Mouse (Mus musculus) heart, adult 9 months (tissue): ENCODE data around the gene Nmnat3.
"Not testable (repeated sequence)": the region's sequence is repeated elsewhere in the genome, so short reads cannot be mapped to it uniquely, and the experiment has no call there.

Experiments used
- DNase-seq, 2 experiments: peaks; one replicate each; pipeline ENCODE4 v3.0.0; 2022; ENCODE audit warnings: low spot score in 2 of 2

Nmnat3 gene

DNA sequence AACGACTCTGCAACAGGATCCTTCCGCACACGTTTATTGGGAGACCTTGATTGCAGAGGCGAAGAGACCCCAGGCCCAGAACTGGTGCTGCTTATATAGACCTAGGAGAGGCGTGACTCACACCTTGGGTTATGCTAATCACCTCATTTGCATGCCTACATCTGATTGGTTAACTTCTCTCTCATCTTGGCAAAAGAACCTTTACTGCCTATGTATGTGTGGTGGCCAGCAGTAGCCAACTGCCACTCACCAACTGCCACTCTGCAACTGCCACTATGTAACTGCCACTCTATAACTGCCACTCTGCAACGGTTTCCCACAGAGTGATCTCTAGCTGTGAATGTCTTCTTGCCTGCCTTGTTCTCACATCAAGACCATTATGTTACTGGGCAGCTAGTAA, at the start of gene Nmnat3:
Nmnat3 (plus strand) TSS at position 301 of the 400 bp plus-strand sequence.
- DNase-seq: not testable (repeated sequence)

GRCm38 (mm10) chr9:98243481-98243880, 43.8 kb upstream of the Nmnat3 start:
- DNase-seq: no peak

- DNase-seq: no peak
Observed at GRCm38 (mm10) chr9:98244223-98244622, 43.0 kb upstream of the Nmnat3 start.

DNA sequence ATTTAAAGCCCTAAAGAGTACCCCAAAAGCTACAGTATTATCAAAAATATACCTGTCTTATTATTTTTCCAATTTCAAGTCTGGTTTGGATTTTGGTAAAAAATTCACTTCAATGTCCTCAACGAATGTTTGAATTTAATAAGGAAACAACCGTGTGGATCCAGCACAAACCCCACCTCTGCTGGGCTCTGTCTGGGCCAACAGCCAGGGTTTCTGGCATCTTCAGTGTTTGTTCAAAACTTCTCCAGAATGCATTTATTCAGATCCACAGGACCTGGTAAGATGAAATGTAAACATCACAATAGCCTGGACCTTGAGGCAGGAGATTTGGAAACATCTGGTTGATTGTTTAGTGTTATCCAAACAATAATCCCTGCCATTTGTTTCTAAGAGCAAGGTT, 42.0 kb upstream of the Nmnat3 start:
- DNase-seq: no peak

DNA sequence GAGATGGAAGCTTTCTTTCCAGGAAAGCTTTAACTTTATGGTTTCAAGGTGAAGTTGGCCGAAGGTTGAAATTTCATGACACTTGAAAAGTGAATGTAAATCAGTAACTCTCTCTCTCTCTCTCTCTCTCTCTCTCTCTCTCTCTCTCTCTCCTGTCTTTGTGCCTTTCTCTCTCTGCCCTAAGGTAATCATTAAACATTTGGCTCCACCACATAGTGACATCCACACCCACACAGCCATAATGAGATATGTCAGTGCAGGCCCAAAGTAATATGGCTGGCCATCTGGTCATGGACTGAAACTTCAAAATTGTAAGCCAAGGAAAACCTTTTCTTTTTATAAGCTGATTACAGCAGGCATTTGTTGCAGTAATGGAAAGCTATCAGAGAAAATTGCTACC, 40.9 kb upstream of the Nmnat3 start:
- DNase-seq: no peak

DNA sequence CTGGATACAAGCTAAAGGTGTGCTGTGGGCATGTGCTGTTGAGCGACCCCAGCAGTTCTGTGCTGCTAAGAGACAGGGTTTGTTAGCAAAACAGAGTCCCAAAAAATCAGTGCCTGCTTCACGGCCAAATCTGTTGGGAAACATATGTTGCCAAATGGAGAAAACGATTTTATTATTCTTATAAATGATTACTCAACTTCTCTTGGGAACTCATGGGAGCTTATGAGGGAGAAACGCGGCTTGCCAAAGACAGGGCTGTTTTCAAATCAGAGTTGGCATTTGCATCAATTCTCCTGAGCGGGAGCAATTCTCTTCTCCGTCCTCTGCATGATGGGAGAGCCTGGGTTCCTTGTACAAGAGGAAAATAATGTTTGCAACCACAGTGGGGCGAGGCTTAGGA, 27.0 kb upstream of the Nmnat3 start:
- DNase-seq: peak; percentile 6 to 21

DNA sequence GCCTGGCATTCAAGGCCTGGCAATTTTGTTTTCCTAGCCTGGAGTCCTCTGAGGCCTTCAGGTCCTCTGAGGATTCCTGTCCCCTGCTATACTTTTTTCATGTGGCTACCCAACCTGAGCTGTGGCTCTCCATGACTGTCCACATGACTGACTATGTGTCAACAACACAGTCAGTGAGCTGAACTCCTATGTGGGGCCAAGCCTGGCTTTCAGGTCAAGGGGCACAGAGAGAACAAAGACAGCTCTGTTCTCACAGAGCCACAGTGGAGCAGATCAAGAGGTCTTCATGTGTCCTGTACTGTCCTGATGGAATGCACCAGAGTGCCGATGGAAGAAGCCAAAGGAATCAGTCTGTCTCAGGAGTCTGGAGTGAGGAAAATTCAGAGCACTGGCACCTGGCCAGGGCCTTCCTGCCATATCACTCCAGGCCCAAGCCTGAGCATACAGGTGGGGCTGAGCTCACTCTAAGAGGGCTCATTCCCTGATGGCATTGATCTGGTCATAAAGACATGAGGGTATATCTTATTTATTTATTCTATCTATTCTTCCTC, 25.7 kb upstream of the Nmnat3 start:
- DNase-seq: no peak

- DNase-seq: no peak
Observed at GRCm38 (mm10) chr9:98264916-98265315, 22.3 kb upstream of the Nmnat3 start.

DNA sequence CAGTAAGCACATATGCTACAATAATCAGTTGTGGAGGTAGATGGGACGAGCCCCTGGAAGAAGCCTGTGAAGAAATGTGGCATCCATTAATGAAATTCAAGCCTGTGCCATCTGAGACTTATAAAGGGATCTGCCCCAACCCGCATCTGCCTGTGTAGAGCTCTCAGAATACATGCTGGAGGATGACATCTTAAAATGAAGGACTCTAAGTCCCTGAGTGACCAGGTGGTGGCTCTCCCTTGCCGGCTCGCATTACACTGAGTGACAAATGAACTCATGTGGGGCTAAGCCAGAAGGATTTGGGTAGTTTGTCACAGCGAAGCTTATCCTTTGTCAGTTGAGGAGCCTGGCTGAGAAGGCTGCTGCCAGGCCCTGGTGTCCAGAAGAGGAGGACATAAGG, 14.5 kb upstream of the Nmnat3 start:
- DNase-seq: no peak

DNA sequence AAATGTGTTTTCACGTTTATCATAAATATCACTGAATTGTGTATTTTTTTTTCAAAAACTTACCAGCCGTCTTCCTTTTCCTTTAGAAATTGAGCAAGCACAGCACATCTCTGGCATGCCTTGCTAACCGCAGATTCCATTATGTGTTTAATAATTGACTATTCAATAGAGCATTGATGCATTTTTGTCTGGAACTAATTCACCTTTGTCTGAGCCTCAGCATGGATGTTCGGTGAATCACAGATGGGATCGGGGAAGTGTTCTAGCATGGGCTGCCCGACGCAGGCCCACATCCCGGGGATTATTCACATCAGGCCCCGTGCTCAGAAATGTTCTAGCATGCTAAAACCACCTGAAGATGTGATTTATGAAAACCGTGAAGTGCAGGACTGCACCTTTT, 12.2 kb upstream of the Nmnat3 start:
- DNase-seq: no peak

- DNase-seq: no peak
Observed at GRCm38 (mm10) chr9:98280162-98280561, 7.1 kb upstream of the Nmnat3 start.

DNA sequence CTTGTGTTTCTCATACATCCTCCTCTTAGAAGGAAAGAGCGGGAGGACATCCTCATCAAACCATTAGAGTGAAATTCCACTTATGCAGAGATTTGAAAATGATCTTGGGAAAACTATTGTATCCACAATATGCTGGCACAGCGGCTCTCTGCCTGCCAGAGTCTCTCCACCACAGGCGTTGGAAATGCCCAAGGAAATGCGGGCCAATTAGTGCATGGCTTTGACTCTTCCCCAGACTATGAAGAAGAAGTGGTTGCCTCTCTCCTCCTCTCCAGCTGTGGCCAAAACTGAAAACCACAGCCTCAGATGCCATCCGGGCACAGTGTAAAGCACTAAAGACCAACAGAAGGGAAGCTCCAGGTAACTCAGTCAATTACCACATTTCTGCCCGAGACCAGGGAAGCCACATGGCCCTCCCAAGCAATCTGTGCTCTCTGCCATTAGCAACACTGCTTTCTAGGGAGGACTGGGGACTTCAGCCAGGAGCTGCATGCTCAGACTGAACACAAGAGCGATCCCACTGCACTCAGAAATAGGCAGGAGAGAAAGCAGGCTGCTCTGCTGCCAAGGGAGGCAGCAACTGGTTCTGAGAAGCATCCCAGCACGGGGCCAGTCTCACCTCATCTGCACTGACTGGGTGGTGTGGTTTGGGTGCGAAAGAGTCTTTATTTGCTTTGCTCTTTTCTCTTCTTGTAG, 1.5 kb upstream of the Nmnat3 start:
- DNase-seq: no peak

DNA sequence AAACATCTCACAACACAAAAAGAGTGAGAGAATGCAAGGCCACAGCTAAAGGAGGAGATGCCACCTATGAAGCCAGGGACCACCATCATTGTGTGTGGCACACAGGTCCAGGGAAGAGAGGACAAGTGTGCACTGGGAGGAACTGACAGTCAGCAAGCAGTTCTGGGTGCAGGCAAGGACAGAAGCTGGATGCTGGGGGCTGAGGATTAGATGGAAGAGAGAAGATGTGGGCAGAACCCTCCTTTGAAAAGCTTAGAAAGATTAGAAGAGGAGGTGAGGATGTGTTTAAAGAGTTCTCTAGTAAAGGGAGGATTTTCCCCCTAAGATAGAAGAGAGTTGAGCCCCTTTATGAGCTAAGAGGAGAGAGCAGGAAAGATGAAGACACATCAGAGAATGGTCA, 2.4 kb downstream of the Nmnat3 start:
- DNase-seq: no peak

- DNase-seq: no peak
Observed at GRCm38 (mm10) chr9:98290591-98290990, 3.4 kb downstream of the Nmnat3 start.

DNA sequence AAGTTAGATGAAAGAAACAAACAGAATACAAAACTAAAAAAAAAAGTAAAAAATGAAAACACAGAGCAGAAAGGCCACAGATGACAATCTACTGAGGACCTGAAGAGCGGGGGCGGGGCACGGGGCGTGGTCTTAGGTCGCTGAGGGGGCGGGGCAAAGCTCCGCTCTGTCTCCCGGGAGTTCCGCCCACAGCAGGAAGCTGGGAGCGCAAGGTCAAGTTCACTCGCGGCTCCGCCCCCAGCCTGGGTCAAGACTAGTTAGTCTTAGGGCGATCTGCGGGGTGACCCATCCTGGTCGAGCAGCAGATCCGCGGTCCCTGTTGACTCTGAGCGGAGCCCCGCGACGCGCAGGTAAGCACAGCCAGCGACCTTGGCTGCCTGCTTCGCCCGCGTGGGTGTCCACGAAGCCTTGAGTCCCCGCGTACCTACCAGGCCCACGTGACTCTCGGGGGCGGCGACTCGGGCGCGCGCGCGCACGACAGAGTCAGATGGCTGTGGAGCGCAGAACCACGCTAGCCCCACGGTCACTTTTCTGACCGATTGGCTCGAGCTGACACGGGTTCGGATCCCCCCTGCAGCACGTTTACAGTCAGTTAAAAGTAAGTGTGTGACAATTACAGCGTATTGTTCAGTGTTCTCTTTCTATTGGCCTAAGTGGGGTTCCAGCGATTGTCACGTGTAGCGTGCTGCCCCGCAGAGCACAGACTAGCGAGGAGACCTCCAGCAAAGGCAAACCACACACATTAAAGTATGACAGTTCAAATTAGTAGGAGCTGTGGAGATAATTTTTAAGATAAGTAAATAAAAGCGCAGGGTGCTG, 9.4 kb downstream of the Nmnat3 start:
- peak; percentile 91 to 93 for DNase-seq

DNA sequence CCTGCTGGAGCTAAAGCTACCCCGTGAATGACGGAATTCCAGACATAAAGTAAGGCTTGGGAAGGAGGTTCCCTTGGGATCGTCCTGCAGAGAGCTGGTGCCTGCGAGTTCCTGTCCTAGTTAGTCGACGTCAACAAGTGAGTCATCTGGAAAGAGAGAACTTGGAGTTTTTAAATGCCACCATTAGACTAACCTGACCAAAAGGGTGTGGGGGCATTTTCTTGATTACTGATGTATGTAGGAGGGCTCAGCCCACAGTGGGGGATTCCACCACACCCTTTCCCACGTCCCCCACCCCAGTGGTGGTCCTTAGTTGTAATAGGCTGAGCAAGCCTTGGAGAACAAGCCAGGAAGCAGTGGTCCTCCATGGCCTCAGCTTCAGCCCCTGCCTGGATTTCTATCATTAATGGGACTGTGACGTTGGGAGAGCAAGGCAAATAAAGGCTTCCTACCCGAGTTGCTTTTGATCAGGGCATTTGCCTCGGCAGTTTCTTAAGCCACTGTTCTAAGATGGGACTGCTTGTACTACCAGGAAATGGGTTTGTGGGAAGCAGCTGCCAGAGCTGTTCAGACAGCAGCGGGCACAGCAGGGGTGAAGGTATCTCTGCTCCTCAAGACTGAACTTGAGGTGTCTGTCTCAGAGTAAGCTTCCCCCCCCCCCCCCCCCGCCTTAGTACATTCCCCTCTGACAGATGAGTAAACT, 10.2 kb downstream of the Nmnat3 start:
- DNase-seq: peak; percentile 14 to 37

DNA sequence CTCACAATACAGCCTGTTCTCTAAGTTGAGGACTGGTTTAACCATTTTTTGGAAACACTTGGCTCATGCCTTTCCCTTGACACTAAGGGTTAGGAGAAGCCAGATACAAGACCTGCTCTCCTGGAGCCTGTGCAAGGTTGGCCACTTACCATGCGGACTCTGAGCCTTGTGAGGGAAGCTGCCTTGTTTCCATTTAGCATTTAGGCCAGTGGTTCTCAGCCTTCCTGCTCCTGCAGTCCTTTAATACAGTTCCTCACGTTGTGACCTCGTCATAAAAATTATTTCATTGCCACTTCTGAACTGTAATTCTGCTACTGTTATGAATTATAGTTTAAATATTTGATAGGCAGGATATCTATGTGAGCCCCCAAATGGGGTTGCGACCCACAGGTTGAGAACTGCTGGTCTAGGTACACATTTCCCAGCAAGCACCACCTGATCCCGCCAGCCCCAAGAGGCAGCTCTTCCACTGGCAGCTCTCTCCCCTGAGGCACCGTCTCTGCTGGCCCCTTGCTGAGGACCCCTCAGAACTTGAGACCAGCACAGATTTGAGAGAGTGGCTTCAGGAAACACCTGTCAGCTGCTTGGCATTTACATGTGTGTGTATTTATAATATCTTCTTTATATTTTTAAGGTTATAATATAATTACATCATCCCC, 10.8 kb downstream of the Nmnat3 start:
- no peak for DNase-seq

DNA sequence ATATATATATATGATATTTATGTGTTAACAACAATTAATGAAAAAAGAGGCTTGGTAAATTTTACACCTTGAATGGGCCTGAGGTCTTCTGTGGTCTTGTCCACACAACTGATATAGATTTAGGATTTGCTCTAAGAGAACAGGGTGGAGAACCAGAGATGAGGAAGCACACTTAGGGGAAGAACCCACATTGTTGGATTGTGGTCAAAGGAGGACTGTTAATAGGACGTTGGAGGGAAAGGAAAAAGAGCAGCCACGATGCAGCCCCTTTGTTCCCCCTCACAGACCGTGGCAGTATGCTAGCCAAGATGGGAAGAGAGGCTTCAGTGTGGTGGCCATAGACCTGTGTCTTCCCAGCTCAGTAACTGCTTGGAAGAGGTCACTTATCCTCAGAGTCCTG, 11.5 kb downstream of the Nmnat3 start:
- DNase-seq: no peak

- DNase-seq: no peak
Observed at GRCm38 (mm10) chr9:98299235-98299634, 12.0 kb downstream of the Nmnat3 start.

- no peak for DNase-seq
Observed at GRCm38 (mm10) chr9:98300582-98300981, 13.3 kb downstream of the Nmnat3 start.

- no peak for DNase-seq
Observed at GRCm38 (mm10) chr9:98307011-98307410, 19.8 kb downstream of the Nmnat3 start.
